Mouse (Mus musculus): Measurements from ENCODE around the gene Lkaaear1.

The Lkaaear1 gene

DNA sequence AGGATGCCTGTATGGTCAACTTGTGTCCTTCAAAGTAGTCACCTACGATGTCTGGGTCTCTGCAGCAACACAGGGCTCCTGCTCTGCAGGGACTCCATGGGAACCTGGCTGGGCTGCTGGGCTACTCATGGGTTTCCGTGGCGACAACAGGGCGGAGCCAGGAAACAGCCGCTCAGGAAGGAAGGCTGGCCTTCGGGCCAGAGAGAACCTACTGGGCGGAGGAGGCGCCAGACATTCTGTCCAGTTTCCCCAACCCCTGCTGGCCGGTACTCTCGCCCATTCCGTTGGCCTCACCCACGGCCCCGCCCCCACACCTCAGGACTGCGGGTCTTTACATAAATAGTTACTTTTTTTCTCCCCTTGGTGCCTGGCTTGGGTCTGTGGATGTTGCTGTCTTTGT lies 22.8 kb downstream of the Lkaaear1 start:
- H3K27me3 ChIP-seq (ENCODE audit: control insufficient read depth, insufficient read depth, low read length, poor library complexity, severe bottlenecking): no peaks in the 10 kb centered on the region
- no peaks in the 10 kb centered on the region for H3K36me3 ChIP-seq (ENCODE audit: control insufficient read depth, insufficient read depth, low read length, poor library complexity, severe bottlenecking)
- DNase-seq (ENCODE audit: low read depth, low spot score): no peak

DNA sequence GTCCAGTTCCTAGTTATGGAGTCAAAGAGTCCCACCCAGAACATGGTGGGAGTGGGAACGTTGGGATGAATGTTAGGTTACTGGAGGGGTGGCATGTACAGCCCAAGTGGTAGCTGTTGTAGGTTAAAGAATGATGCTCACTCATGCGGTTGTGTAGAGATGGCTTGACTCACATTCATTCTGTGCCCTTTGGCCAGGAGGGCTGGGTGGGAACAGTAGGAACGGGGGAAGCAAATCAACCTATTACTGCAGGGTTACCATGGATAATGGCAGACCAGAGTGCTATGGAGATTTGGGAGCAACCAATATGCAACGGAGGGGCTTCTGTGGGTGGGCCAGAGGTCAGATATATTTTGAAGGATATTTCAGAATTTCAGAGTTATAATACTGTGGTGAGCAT lies 23.3 kb downstream of the Lkaaear1 start:
- no peaks in the 10 kb centered on the region for H3K27me3 ChIP-seq (ENCODE audit: control insufficient read depth, insufficient read depth, low read length, poor library complexity, severe bottlenecking)

DNA sequence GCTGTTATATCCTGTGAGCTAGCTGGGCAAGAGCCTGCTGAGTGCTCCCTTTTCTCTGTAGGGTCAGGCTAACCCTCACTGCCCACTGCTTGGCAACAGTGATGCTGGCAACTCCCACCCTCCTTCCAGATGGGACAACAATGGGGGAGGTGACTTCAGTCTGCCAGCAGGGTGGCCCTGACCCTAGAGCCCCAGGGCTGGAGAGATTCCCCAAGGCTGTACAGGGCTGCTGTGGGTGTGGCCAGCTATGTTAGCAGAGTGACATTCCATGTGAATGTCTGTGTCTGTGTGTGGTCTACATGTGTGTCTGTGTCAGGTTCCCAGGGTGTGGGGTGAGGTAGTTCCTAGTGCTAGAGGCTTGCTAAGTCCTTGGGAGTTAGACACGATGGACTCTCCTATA lies 24.7 kb downstream of the Lkaaear1 start:
- DNase-seq (ENCODE audit: low read depth, low spot score): no peak
- Histone ChIP-seq H3K27me3 (ENCODE audit: control insufficient read depth, insufficient read depth, low read length, poor library complexity, severe bottlenecking) (no peaks in the 10 kb centered on the region; the same call in 1 of the 2 replicates), H3K36me3 (ENCODE audit: control insufficient read depth, insufficient read depth, low read length, poor library complexity, severe bottlenecking) (no peaks in the 10 kb centered on the region)

More for the DNA sequence above, 23.3 kb downstream of the Lkaaear1 start:
- H3K36me3 ChIP-seq (ENCODE audit: control insufficient read depth, insufficient read depth, low read length, poor library complexity, severe bottlenecking): no peaks in the 10 kb centered on the region
- no peak for DNase-seq (ENCODE audit: low read depth, low spot score)

DNA sequence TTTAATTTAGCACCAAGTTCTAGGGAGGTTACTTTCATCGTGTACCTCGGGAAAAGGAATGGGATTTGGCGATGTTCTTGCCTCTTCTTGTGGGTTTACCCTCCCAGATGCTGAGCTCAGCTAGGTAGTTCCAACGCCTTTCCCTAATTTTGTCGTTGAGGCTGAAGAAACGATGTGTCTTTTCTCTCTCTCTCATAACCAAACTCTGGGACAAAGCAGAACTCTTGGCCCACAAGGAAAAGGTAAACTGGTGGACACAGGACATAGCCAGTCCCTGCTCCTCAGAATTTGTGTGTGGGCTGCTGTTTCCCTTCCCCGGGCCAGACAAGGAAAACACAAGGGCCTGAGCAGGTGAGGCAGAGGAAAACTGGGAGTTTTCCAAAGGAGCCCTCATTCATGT lies 26.3 kb downstream of the Lkaaear1 start:
- DNase-seq (ENCODE audit: low read depth, low spot score): no peak
- no peaks in the 10 kb centered on the region; the same call in 1 of the 2 replicates for H3K27me3 ChIP-seq (ENCODE audit: control insufficient read depth, insufficient read depth, low read length, poor library complexity, severe bottlenecking)

DNA sequence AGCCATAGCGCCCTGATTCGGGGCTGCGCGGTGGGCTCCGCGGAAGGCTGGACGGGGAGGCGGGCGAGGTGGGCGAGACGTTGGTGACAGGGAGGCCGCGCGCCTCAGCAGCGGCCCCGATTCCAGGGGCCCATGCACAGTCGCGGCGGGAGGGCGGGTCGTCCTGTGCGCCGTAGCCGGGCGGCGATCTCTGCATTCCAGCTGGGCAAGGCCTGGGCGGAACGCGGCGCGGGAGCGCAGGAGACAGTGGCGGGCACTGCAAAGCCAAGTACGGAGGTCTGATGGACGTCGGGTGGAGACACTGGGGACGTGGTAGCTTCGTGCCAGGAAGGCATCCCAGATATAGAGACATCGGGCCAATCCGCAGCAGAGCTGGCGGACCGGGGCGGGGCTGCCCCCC lies 26.9 kb downstream of the Lkaaear1 start, which contains the start of gene Sox18:
Sox18 (minus strand) TSS at position 315 of the 400 bp plus-strand sequence.
- DNase-seq (ENCODE audit: low read depth, low spot score): no peak
- no peaks in the 10 kb centered on the region; the same call in 1 of the 2 replicates for H3K27me3 ChIP-seq (ENCODE audit: control insufficient read depth, insufficient read depth, low read length, poor library complexity, severe bottlenecking)
- no peaks in the 10 kb centered on the region for H3K36me3 ChIP-seq (ENCODE audit: control insufficient read depth, insufficient read depth, low read length, poor library complexity, severe bottlenecking)

More for the DNA sequence above, 26.3 kb downstream of the Lkaaear1 start:
- no peaks in the 10 kb centered on the region for H3K36me3 ChIP-seq (ENCODE audit: control insufficient read depth, insufficient read depth, low read length, poor library complexity, severe bottlenecking)

DNA sequence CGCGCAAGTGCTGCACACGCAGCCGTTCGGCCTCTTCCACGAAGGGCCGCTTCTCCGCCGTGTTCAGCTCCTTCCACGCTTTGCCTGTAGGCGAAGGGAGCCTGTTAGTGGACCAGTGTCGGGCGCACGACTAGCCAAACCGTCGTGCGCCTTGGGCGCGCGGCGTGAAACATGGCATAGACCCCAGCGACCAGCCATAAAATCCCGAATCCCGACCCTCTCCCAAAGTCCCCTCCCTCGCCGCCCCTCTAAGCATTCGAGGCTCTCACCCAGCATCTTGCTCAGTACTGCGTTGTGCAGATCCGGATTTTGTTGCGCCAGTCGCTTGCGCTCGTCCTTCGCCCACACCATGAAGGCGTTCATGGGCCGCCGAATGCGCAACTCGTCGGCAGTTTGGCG lies 27.3 kb downstream of the Lkaaear1 start:
- Histone ChIP-seq H3K27me3 (ENCODE audit: control insufficient read depth, insufficient read depth, low read length, poor library complexity, severe bottlenecking) (no peaks in the 10 kb centered on the region; the same call in 1 of the 2 replicates), H3K36me3 (ENCODE audit: control insufficient read depth, insufficient read depth, low read length, poor library complexity, severe bottlenecking) (no peaks in the 10 kb centered on the region)
- no peak for DNase-seq (ENCODE audit: low read depth, low spot score)

DNA sequence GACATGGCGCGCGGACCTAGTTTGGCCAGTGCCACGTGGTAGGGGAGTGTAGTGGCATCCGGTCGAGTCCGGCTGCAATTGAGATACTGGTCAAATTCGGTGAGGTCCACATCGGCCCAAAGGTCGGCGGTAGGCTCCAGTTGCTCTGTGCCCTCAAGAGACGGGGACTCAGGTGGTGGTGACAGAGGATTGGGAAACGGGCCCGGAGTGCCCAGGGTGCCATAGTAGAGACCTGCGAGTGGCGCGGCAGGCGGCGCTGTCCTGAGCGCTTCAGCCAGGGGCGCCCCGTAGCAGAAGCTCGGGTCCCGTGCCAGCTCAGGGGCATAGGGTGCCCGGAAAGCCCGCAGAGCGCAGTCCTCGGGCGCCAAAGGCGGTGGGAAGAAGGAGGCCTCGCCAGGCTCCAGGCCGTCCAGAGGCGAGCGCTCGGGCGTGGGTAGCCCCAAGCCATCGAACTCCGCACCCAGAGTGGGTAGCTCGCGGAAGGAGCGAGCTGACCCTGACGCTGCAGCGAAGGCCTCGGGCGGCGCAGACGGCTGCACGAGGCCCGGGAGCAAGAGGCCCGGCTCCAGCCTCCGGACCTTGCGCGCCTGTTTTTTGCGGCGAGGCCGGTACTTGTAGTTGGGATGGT lies 27.8 kb downstream of the Lkaaear1 start:
- no peak for DNase-seq (ENCODE audit: low read depth, low spot score)
- Histone ChIP-seq H3K27me3 (ENCODE audit: control insufficient read depth, insufficient read depth, low read length, poor library complexity, severe bottlenecking) (no peaks in the 10 kb centered on the region; the same call in 1 of the 2 replicates), H3K36me3 (ENCODE audit: control insufficient read depth, insufficient read depth, low read length, poor library complexity, severe bottlenecking) (no peaks in the 10 kb centered on the region)

DNA sequence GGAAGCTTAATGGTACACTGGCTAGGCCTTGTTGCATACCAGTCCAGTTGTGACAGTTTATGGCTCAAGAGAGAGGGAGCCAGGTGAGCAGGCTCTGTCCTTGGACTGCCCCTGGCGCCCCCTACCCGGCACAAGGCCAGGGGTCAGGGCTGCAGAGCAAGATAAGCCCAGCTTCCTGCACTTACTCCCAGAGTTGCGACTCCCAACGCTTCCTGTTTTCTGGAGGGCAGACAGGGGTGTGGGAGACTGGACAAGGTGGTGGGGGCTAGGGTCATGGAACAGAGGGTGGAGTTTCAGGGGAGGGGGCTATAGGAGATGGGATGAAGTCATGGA lies 35.0 kb downstream of the Lkaaear1 start:
- Histone ChIP-seq H3K36me3 (ENCODE audit: control insufficient read depth, insufficient read depth, low read length, poor library complexity, severe bottlenecking) (no peaks in the 10 kb centered on the region), H3K27me3 (ENCODE audit: control insufficient read depth, insufficient read depth, low read length, poor library complexity, severe bottlenecking) (no peaks in the 10 kb centered on the region)
- DNase-seq (ENCODE audit: low read depth, low spot score): no peak

DNA sequence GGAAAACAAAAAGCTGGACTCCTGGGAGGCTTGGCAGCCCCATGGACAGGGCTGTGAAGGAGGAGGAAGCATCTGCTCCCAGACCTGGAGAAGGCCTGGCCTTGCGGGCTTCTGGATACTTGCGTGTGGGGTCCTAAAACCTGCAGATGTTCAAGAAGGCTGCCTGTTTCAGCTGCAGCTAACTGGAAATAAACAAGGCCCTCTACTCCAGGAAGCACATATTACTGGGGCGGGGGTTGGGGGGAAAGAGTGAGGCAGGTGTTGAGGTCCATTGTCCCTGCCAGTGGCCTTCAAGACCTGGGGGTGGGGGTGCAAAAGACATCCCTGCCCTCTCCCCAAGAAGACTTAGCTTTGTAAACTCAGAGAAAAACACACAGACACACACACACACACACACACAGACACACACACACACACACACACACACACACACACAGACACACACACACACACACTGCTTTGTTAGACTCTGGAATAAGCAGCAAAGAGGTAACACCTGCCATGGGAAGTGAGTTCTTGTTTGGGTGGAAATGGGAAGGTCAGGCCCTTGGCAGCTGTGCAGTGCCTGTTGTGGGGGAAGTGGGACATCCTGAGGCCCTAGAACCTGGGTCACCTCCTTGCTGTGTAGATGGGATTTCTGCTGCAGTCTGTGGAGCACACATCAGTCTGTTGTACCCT lies 35.5 kb downstream of the Lkaaear1 start:
- no peak for DNase-seq (ENCODE audit: low read depth, low spot score)
- Histone ChIP-seq H3K36me3 (ENCODE audit: control insufficient read depth, insufficient read depth, low read length, poor library complexity, severe bottlenecking) (no peaks in the 10 kb centered on the region), H3K27me3 (ENCODE audit: control insufficient read depth, insufficient read depth, low read length, poor library complexity, severe bottlenecking) (no peaks in the 10 kb centered on the region)

DNA sequence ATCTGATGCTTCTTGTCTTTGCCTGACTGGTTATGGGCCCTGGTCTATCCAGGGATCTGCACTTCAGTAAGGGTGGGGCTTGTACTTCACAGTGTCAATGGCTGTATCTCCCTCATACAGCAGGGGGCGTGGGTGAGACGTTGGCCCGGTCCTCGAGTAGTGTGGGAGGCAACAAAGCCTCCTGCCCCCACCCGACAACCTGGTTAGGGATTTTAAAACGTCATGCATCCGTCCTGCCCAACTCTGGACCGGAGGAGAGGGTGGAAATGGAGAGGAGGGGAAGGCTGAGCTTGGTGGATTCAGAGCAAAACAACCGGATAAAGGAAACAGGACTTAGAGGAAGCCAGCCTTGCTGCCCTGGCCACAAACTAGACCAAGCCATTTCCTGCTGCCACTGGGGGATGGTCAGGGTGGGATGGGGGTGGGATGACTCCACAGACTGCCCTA lies 38.6 kb downstream of the Lkaaear1 start:
- Histone ChIP-seq H3K36me3 (ENCODE audit: control insufficient read depth, insufficient read depth, low read length, poor library complexity, severe bottlenecking) (peaks cover 4% of the 10 kb centered on the region), H3K27me3 (ENCODE audit: control insufficient read depth, insufficient read depth, low read length, poor library complexity, severe bottlenecking) (no peaks in the 10 kb centered on the region)
- DNase-seq (ENCODE audit: low read depth, low spot score): peak; percentile 85

DNA sequence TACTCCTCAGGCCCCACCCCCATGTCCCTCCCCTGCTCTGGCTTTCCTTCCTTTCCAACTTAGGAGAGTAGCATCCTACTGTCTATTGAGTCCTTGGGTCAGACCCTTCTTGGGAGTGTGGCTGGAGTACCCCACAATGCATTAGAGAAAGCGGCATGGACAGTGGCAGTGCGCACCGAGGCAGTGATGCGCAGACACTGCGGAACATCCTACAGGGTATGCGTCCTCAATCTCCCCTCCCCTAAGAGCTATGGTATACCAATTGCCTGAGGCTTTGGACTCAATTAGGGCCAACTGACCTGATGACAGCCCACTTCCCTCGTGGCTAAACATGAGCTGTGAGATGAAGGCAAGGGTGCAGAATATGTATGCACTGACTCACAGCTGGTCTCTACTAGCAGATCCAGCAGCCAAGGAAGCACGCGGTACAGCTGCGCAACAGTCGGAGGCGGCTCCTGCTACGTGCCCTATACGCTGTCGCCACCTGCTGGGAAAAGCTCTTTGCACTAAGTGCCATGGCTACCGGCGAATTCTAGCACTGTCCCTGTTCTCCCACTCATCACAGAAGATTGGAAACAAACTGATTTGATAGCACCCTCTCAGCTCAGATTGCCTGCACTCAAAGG lies 39.2 kb downstream of the Lkaaear1 start:
- Histone ChIP-seq H3K27me3 (ENCODE audit: control insufficient read depth, insufficient read depth, low read length, poor library complexity, severe bottlenecking) (no peaks in the 10 kb centered on the region), H3K36me3 (ENCODE audit: control insufficient read depth, insufficient read depth, low read length, poor library complexity, severe bottlenecking) (peaks cover 4% of the 10 kb centered on the region)
- DNase-seq (ENCODE audit: low read depth, low spot score): peak; percentile 39

DNA sequence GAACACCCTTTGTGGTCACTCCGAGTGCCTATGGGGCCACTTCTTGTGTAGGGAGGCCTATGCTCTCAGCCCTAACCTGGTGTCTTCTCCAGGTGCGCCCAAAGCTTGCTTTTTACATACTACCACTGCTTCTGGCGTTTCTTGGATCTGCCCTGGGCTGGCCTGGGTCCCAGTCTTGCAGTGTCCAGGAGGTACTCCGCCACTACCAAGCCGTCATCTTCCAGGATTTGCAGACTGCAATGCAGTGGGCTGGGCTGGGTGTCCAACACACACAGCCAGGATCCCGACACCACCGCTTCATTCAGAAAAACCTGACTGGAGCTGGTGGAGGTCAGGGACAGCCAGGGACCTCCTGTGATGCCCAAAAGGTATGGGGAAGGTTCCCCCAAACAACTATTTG lies 39.7 kb downstream of the Lkaaear1 start:
- peaks cover 4% of the 10 kb centered on the region for H3K36me3 ChIP-seq (ENCODE audit: control insufficient read depth, insufficient read depth, low read length, poor library complexity, severe bottlenecking)
- no peaks in the 10 kb centered on the region for H3K27me3 ChIP-seq (ENCODE audit: control insufficient read depth, insufficient read depth, low read length, poor library complexity, severe bottlenecking)
- DNase-seq (ENCODE audit: low read depth, low spot score): no peak

DNA sequence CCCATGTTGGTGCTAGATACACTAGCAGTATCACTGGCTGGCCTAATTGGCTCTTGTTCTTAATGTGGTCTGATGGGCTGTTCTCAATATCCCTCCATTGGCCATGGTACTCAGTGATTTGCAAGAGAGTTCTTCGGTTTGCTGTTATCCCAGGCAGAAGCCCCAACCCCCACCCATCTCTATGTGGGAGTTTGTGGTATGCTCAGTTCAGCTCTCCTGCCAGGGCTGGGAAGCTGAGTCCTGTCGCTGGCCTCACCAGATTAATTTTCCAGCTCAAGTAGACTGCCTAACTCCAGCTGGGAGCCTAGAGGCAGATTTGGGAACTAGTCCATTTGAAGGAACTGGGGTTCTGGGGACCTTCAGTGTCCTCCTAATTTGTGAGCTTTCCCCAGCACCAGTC lies 40.8 kb downstream of the Lkaaear1 start:
- no peaks in the 10 kb centered on the region for H3K27me3 ChIP-seq (ENCODE audit: control insufficient read depth, insufficient read depth, low read length, poor library complexity, severe bottlenecking)
- DNase-seq (ENCODE audit: low read depth, low spot score): no peak
- H3K36me3 ChIP-seq (ENCODE audit: control insufficient read depth, insufficient read depth, low read length, poor library complexity, severe bottlenecking): peaks cover 4% of the 10 kb centered on the region

DNA sequence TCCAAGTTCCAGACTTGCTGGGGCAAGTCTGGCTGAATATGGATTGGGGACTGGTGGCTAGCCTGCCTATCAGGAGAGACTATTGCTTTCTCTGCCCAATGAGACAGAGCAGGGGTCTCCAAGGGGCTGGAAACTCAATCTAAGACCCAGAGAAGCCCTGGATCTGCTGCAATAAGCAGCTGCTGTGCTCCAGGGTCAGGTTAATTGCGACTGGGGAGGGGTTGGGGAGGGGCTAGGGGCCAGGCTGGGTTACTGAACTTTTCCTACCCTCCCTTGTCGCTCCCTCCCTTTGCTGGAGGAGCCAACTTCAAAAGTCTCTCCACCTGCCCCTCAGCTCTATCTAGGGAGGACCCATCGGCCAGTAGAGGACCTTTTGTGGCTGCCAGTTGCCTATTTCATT lies 41.5 kb downstream of the Lkaaear1 start, which contains the start of gene Gm29797:
Gm29797 (plus strand) TSS at position 301 of the 400 bp plus-strand sequence.
- peaks cover 4% of the 10 kb centered on the region for H3K36me3 ChIP-seq (ENCODE audit: control insufficient read depth, insufficient read depth, low read length, poor library complexity, severe bottlenecking)
- no peaks in the 10 kb centered on the region for H3K27me3 ChIP-seq (ENCODE audit: control insufficient read depth, insufficient read depth, low read length, poor library complexity, severe bottlenecking)
- no peak for DNase-seq (ENCODE audit: low read depth, low spot score)

DNA sequence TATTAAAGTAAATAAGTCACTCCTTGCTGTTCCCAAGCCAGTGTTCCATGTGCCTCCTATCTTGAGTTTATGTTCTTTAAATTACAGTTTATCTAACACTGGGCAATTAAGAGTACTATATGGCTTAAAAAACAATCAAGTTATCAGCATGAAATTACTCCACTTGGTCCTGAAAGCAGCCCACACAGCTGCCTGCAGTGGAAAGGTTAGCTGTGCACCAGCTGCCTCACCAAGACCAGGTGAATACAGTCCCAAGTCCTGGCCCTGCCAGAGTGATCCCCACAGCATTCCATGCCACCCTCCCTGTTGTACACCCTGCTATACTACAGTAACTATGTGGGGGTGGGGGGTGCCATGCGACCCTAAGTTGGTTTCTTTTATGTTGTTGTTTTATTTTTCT lies 44.7 kb downstream of the Lkaaear1 start:
- no peaks in the 10 kb centered on the region for H3K27me3 ChIP-seq (ENCODE audit: control insufficient read depth, insufficient read depth, low read length, poor library complexity, severe bottlenecking)
- H3K36me3 ChIP-seq (ENCODE audit: control insufficient read depth, insufficient read depth, low read length, poor library complexity, severe bottlenecking): peaks cover 14% of the 10 kb centered on the region
- no peak for DNase-seq (ENCODE audit: low read depth, low spot score)

All from splenic B cell, adult 2 months (primary cell).